Mouse (Mus musculus) ES-E14 (cell line): Measurements from ENCODE around the gene Pqlc2.

ENCODE experiments used
- CHD2 ChIP-seq: IDR thresholded peaks from 2 replicates; pipeline ENCODE4 v1.6.1; 2014; ENCODE audit warnings: mild to moderate bottlenecking, low read depth, low read length, inconsistent platforms
- HCFC1 ChIP-seq: IDR thresholded peaks from 2 replicates; pipeline ENCODE4 v1.6.1; 2012; ENCODE audit warnings: low read length, inconsistent platforms, borderline replicate concordance; ENCODE audit not compliant: insufficient read depth
- ZC3H11A ChIP-seq: IDR thresholded peaks from 2 replicates; pipeline ENCODE4 v1.6.1; 2012; ENCODE audit warnings: low read depth, mild to moderate bottlenecking, inconsistent platforms, low read length, borderline replicate concordance

DNA sequence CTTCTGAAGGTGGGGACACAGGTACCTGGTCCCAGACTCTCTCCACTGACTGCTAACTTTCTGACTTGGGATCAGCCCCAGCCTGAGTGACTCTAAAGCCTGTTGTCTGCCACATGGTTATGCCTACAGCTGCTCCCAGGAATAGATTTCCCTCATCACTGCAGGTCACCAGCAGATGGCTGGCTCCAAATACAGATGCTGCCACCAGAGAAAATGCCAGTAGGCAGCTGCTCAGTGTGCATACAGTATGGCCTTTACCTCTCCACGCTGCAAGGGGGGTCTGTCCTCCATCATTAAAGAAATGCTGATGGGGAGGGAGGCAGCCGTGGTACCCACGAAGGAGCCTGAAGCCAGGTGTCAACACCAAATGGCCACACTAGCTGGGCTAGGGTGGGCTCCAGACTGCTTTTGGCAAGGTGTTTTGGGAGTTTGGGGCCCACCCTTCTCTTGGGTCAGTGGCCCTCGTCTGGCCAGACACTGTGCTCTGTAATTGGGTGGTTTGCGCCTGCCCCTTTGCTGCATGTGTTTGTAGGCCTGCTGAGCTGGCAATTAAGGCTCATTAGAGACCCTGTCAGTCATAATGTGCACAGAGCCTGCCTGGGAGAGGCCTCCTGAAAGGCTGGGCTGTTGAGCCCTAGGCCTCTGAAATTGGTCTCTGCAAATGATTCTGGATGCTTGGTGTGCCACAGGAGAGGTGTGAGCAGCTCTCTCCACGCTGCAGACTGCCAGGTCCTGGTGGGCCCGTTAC is 64.2 kb downstream of the Pqlc2 start:
- no peak for TF ChIP-seq ZC3H11A
- TF ChIP-seq HCFC1 = no peak
- TF ChIP-seq CHD2 = no peak
